Mouse (Mus musculus) heart, postnatal 0 days (tissue): ENCODE data around the gene Jun.

ENCODE experiments used
- CTCF ChIP-seq: IDR thresholded peaks from 2 replicates; pipeline ENCODE4 v1.5.1; 2016; ENCODE audit warnings: antibody characterized with exemption, control low read depth, low read depth
- EP300 ChIP-seq: IDR thresholded peaks from 2 replicates; pipeline ENCODE4 v1.6.1; 2016; ENCODE audit warnings: antibody characterized with exemption, low read depth

DNA sequence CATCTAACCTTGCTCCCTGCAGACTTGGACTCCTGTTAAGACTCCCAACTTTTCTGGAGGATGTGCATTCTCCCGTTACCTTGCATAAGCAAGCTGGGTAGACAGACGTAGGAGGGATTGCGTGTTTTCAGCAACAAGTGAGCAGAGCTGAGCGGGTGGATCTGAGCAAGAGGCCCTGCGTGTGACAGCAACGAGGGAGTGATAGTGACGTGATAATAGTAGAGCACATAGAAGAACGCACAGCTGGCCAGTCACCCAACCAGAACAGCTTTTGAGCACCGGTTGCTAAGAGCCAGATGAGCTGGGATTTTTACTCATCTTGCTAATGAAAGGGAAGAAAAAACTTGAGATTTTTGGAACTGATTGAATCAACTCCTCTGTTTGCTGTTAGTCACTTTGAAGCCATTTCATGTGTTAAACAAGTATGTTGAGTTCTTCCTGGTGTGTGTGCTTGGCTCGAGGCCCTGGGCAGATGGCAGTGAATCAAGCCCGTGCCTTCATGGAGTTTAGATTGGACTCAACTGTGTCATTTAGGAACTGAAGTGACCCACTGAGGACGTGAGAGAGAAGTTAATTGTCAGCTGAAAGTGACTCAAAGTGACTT is 28.6 kb downstream of the Jun start:
- TF ChIP-seq CTCF, result no peak
- TF ChIP-seq EP300, result no peak
